Mouse (Mus musculus): ENCODE measurements around the gene Pcdh8.

Gene Pcdh8

DNA sequence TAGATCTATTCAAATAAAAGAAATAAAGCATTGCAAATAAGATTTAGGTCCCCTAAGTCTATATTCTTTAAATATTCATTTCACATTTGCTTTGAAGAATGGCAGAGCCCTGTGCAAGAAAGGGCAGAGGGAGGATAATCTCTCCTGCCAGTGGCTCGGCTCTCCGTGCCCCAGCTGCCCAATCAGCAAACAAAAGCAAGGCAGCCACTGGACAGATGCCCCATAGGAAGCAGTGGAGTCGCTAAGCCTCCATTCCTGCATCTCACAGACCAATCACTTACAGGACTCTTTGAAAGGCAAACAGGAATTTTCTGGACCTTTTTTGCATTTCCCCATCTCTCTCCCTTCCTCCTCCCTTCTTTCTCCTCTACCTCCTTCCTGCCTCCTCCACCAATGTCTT, 17.0 kb downstream of the Pcdh8 start:
- no peak for DNase-seq (ENCODE audit: low spot score in 2 of 2)

- DNase-seq (ENCODE audit: low spot score in 2 of 2) = no peak
These were observed 17.4 kb downstream of the Pcdh8 start for GRCm38 (mm10) chr14:79753733-79754132.

- no peak for DNase-seq (ENCODE audit: low spot score in 2 of 2)
These were observed 30.6 kb downstream of the Pcdh8 start for GRCm38 (mm10) chr14:79740515-79740914.

DNA sequence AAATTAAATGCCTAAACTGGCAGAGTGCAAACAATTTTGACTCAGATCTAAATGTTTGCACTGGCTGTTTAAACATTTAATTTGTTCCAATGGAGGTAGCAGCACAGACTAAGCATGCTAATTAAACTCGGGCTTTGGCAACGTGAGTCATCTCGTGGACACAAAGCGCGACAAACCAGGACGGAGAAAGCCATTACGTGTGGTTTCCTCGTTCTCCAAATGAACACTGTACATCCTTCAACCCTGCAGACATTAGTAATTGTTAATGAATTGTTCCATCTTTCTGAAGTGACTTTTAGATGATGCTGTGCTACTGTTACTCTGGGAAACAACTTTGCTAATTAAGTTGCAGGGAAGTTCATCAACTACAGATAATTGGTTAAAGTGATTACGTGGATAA, 32.7 kb downstream of the Pcdh8 start:
- DNase-seq (ENCODE audit: low spot score in 2 of 2) = no peak

- no peak for DNase-seq (ENCODE audit: low spot score in 2 of 2)
These were observed 33.3 kb downstream of the Pcdh8 start for GRCm38 (mm10) chr14:79737642-79738379.

GRCm38 (mm10) chr14:79736781-79737180, 34.3 kb downstream of the Pcdh8 start:
- DNase-seq (ENCODE audit: low spot score in 2 of 2) = no peak

DNA sequence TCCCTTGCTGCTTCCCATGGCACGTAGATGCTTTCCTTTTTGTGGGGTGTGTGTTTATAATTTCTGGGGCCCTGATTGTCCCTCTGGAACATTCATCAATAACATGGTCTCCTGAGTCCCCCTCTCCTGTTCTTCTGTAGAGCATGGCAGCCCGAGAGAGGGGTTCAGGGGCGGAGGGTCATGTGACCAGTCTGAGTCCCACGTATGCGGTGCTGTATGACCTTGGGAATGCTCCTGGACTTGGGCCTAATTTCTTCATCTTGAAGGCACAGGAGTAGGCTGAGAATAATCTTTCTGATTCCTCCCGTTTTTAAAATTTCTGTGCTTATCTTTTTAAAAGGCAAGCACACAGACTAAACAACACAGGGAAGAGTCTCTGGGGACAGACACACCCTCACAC, 37.6 kb downstream of the Pcdh8 start:
- no peak for DNase-seq (ENCODE audit: low spot score in 2 of 2)

DNA sequence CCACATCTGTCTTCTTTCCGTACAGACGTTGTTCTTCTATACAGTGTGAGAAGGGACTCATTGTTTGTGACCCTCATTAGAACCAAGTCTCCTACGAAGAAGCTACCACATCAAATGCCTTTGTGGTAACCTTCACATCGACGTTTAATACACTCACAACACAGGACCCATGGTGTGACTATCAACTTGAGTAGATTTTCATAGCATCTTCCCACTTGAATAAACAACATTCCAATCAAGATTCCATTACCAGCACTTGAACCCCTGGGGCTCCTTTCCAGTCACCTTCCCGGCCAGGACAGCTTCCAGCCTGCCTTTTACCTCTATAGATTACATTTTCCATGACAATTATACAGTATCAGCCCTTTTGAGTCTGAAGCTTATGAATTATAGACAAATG, 42.3 kb downstream of the Pcdh8 start:
- DNase-seq (ENCODE audit: low spot score in 2 of 2) = no peak

GRCm38 (mm10) chr14:79724002-79724681, 47.0 kb downstream of the Pcdh8 start:
- no peak for DNase-seq (ENCODE audit: low spot score in 2 of 2)

DNA sequence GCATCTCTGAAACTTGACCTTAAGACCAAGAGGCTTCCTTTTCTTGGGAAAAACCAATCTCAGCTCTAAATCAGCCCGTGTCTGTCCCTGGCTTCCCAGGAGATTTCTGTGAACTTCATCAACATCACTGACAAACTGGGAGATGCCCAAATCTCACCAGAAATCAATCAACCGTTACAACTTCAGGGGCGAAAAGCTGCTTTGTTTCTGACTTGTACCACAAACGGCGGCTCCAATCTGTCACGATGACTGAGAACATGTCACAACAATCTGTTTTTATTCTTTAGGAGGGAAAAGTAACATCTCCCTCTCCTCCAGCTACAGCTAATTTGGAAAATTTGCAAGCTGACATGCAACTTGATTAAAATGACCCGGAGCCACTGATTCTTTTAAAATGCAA, 48.9 kb downstream of the Pcdh8 start:
- DNase-seq (ENCODE audit: low spot score in 2 of 2) = no peak
